Mouse (Mus musculus) embryonic facial prominence, embryonic 11.5 days (tissue): ENCODE measurements around the gene Mum1. TPM values are rescaled to one million over a fixed set of nuclear protein-coding genes. Genes with fewer than 3 reads are reported as not detected.
A peak's percentile ranks its signal among the peaks of the same experiment; 100 is the strongest.
"Not testable (repeated sequence)": the region's sequence is repeated elsewhere in the genome, so short reads cannot be mapped to it uniquely, and the experiment has no call there.

Experiments
- ATAC-seq: fragments of 200-750 bp; cut with Nextera tagmentation; replicated peaks from 2 replicates; pipeline ENCODE4 v1.8.0; 2017; ENCODE audit warnings: low read depth; ENCODE audit not compliant: insufficient number of reproducible peaks, low FRiP score, low TSS enrichment
- DNase-seq: peaks from one replicate; pipeline ENCODE4 v3.0.0-alpha.2; 2015; ENCODE audit warnings: low spot score
- H3K27ac ChIP-seq: fragments of 300-500 bp; sonication (generic); replicated peaks from 2 replicates; pipeline ENCODE4 v1.5.1; 2014; ENCODE audit warnings: mild to moderate bottlenecking, low read depth, low read length, control low read depth
- H3K27me3 ChIP-seq: fragments of 300-500 bp; sonication (generic); 2 replicates; pipeline ENCODE4 v1.6.1; 2014; ENCODE audit warnings: mild to moderate bottlenecking, low read length, moderate library complexity, mixed read lengths; ENCODE audit not compliant: control insufficient read depth, insufficient read depth
- H3K36me3 ChIP-seq: fragments of 300-500 bp; sonication (generic); replicated peaks from 2 replicates; pipeline ENCODE4 v1.6.1; 2014; ENCODE audit warnings: low read depth, mild to moderate bottlenecking, low read length, moderate library complexity, mixed read lengths; ENCODE audit not compliant: control insufficient read depth, insufficient read depth
- H3K4me1 ChIP-seq: fragments of 300-500 bp; sonication (generic); 2 replicates; pipeline ENCODE4 v1.6.1; 2014; ENCODE audit warnings: low read length, mixed read lengths; ENCODE audit not compliant: control insufficient read depth, insufficient read depth
- H3K4me2 ChIP-seq: fragments of 300-500 bp; sonication (generic); 2 replicates; pipeline ENCODE4 v1.6.1; 2014; ENCODE audit warnings: low read depth, mild to moderate bottlenecking, control low read depth, low read length, moderate library complexity
- H3K4me3 ChIP-seq: fragments of 300-500 bp; sonication (generic); 2 replicates; pipeline ENCODE4 v1.5.1; 2014; ENCODE audit warnings: low read depth, low read length, control low read depth
- H3K9ac ChIP-seq: fragments of 300-500 bp; sonication (generic); replicated peaks from 2 replicates; pipeline ENCODE4 v1.6.1; 2014; ENCODE audit warnings: mild to moderate bottlenecking, control low read depth, low read length
- H3K9me3 ChIP-seq: fragments of 300-500 bp; sonication (generic); replicated peaks from 2 replicates; pipeline ENCODE4 v1.6.1; 2016; ENCODE audit warnings: mild to moderate bottlenecking, low read length, inconsistent platforms, mixed read lengths; ENCODE audit not compliant: control insufficient read depth
- WGBS: fragments of 180-500 bp; shearing (Covaris S2); extraction: QIAGEN DNeasy Blood & Tissue Kit; methylation state at CpG from one replicate; pipeline ENCODE4 v1.1.7; 2014; 5-methylcytosine and 5-hydroxymethylcytosine counted together
- polyA plus RNA-seq: library from polyadenylated mRNA; unstranded; fragments of >200 nt; fragmentation: Nextera tagmentation; extraction: Ambion mirVana; gene quantifications from 2 replicates; pipeline ENCODE4 v1.2.1, GENCODE M21; 2014

Mum1 gene
- polyA plus RNA-seq, 1 experiment from 2014 or later: 94.3 TPM

- Histone ChIP-seq H3K27ac (no peak overlapping the region), H3K9me3 (no peaks in the 10 kb centered on the region), H3K4me3 (no peak overlapping the region), H3K36me3 (no peaks in the 10 kb centered on the region; the same call in 1 of the 2 replicates), H3K27me3 (no peaks in the 10 kb centered on the region), H3K9ac (no peak overlapping the region), H3K4me2 (no peak overlapping the region), H3K4me1 (no peaks in the 10 kb centered on the region; the same call in 1 of the 2 replicates)
- DNase-seq: peak; percentile 67
- no peak for ATAC-seq
- 57% methylated on average over 6 of the region's 6 CpGs for WGBS
These were observed 21.6 kb downstream of the Mum1 start for GRCm38 (mm10) chr10:80247849-80248248.

- not testable (repeated sequence) for DNase-seq, H3K9ac ChIP-seq, H3K4me2 ChIP-seq, H3K9me3 ChIP-seq, ATAC-seq, H3K27me3 ChIP-seq, H3K27ac ChIP-seq, H3K4me1 ChIP-seq, H3K36me3 ChIP-seq
- H3K4me3 ChIP-seq: peak overlapping the region; percentile 78; the same call in 1 of the 2 replicates
- WGBS: 51% methylated on average over 3 of the region's 3 CpGs
These were observed 22.2 kb downstream of the Mum1 start for GRCm38 (mm10) chr10:80248437-80248836.

- Histone ChIP-seq H3K4me2 (peak within 1 kb of the TSS; percentile 55), H3K9me3 (no peaks in the 10 kb centered on the region), H3K27ac (peak within 1 kb of the TSS; percentile 52), H3K36me3 (no peaks in the 10 kb centered on the region), H3K4me1 (no peaks in the 10 kb centered on the region; the same call in 1 of the 2 replicates), H3K27me3 (no peaks in the 10 kb centered on the region), H3K9ac (peak within 1 kb of the TSS; percentile 84), H3K4me3 (peak within 1 kb of the TSS; percentile 78)
- peak; percentile 78 for ATAC-seq
- under 1% methylated on average over 53 of the region's 53 CpGs for WGBS
- DNase-seq: peak; percentile 94
These were observed 22.9 kb downstream of the Mum1 start, which contains the start of gene Ndufs7 for GRCm38 (mm10) chr10:80248971-80249640. Gene Ndufs7 (plus strand): TSS chr10:80249121.

- ATAC-seq: no peak
- Histone ChIP-seq H3K27me3 (no peaks in the 10 kb centered on the region), H3K4me1 (no peaks in the 10 kb centered on the region; the same call in 1 of the 2 replicates), H3K9ac (peak overlapping the region; percentile 84), H3K9me3 (no peaks in the 10 kb centered on the region), H3K36me3 (peaks cover 2% of the 10 kb centered on the region; the same call in 1 of the 2 replicates), H3K27ac (no peak overlapping the region), H3K4me2 (peak overlapping the region; percentile 55), H3K4me3 (peak overlapping the region; percentile 78)
- no peak for DNase-seq
- 39% methylated on average over 2 of the region's 2 CpGs for WGBS
These were observed 23.8 kb downstream of the Mum1 start for GRCm38 (mm10) chr10:80250059-80250458.

GRCm38 (mm10) chr10:80250573-80250972 lies 24.3 kb downstream of the Mum1 start:
- H3K4me2 ChIP-seq: no peak overlapping the region
- DNase-seq (no peak), ATAC-seq (no peak)
- no peaks in the 10 kb centered on the region for H3K9me3 ChIP-seq
- H3K9ac ChIP-seq: no peak overlapping the region
- peaks cover 6% of the 10 kb centered on the region; the same call in 1 of the 2 replicates for H3K36me3 ChIP-seq
- WGBS: 82% methylated on average over 4 of the region's 4 CpGs
- no peaks in the 10 kb centered on the region; the same call in 1 of the 2 replicates for H3K4me1 ChIP-seq
- no peak overlapping the region for H3K27ac ChIP-seq
- H3K4me3 ChIP-seq: peak overlapping the region; percentile 13; the same call in 1 of the 2 replicates
- no peaks in the 10 kb centered on the region for H3K27me3 ChIP-seq

GRCm38 (mm10) chr10:80252011-80252410 lies 25.8 kb downstream of the Mum1 start:
- peaks cover 6% of the 10 kb centered on the region for H3K36me3 ChIP-seq

GRCm38 (mm10) chr10:80252493-80253274 lies 26.4 kb downstream of the Mum1 start:
- DNase-seq (no peak), ATAC-seq (no peak)
- Histone ChIP-seq H3K36me3 (peaks cover 6% of the 10 kb centered on the region), H3K9ac (no peak overlapping the region), H3K27ac (no peak overlapping the region), H3K4me1 (no peaks in the 10 kb centered on the region; the same call in 1 of the 2 replicates), H3K4me2 (no peak overlapping the region), H3K4me3 (no peak overlapping the region), H3K9me3 (no peaks in the 10 kb centered on the region), H3K27me3 (no peaks in the 10 kb centered on the region)
- 91% methylated on average over 11 of the region's 11 CpGs for WGBS

More at GRCm38 (mm10) chr10:80252011-80252410, 25.8 kb downstream of the Mum1 start:
- H3K27me3 ChIP-seq: no peaks in the 10 kb centered on the region
- no peak overlapping the region for H3K9ac ChIP-seq
- DNase-seq: no peak
- no peaks in the 10 kb centered on the region for H3K9me3 ChIP-seq
- H3K4me3 ChIP-seq: no peak overlapping the region
- no peak overlapping the region for H3K27ac ChIP-seq
- no peak overlapping the region for H3K4me2 ChIP-seq
- no peaks in the 10 kb centered on the region; the same call in 1 of the 2 replicates for H3K4me1 ChIP-seq
- ATAC-seq: no peak

- no peak overlapping the region for H3K4me2 ChIP-seq
- no peaks in the 10 kb centered on the region for H3K9me3 ChIP-seq
- 90% methylated on average over 6 of the region's 6 CpGs for WGBS
- H3K36me3 ChIP-seq: peaks cover 9% of the 10 kb centered on the region
- H3K9ac ChIP-seq: no peak overlapping the region
- DNase-seq (no peak), ATAC-seq (no peak)
- H3K27ac ChIP-seq: no peak overlapping the region
- H3K4me1 ChIP-seq: no peaks in the 10 kb centered on the region; the same call in 1 of the 2 replicates
- H3K4me3 ChIP-seq: no peak overlapping the region
- no peaks in the 10 kb centered on the region for H3K27me3 ChIP-seq
These were observed 27.3 kb downstream of the Mum1 start for GRCm38 (mm10) chr10:80253551-80253950.
